Mouse (Mus musculus) kidney, adult 18-20 months (tissue): ENCODE measurements at regions not wholly inside any gene's neighbourhood (a gene's known extent, or its start where the extent isn't known, plus 50 kb on each side); places are given as distances from the start of the nearest gene placed in this dataset.

ENCODE experiments used
- DNase-seq: peaks from one replicate; pipeline ENCODE4 v3.0.0; 2021

GRCm38 (mm10) chr3:60928910-60929309, 73.7 kb upstream of the P2ry1 start:
- no peak for DNase-seq

- no peak for DNase-seq
Measured at GRCm38 (mm10) chr3:60934492-60934891, 68.1 kb upstream of the P2ry1 start.

GRCm38 (mm10) chr3:60941451-60941850, 61.1 kb upstream of the P2ry1 start:
- no peak for DNase-seq

DNA sequence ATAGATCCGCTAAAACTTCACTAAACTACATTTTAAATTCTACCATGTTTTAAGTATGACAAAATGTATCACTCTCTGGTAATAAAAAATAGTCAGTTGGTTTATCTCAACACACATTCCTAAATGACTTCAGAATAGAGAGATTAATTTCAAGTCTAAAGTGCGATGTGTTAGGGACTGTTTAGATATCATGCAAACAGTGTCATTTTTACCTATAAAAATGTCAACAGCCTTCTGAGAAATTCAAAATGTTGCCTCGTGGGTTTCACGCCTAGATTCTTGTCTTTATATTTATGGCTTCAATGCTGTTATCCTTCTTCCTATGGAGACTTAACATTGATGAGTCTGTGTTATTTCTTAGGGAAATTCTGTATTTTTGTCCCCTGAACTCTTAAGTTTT, 53.7 kb upstream of the P2ry1 start:
- DNase-seq = no peak
